Mouse (Mus musculus): ENCODE results near the gene Pdxk.

DNA sequence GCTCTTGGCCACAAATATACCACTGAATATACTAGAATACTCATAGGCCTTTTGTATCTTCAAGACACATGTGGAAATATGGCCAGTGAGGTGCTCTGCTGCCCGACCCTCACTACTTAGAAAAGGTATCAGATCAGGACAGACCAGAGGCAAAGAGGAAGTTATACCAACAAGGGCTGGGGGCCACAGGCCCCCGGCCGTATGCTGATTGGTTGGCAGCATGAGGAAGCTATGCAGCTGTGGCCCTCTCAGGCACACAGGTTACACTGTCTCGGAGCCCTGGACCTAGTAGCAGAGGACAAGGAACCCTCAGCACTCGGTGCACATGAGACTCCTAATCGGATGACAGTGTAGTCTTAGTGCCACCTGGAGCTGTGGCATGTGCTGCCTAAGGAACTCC lies 58.6 kb downstream of the Pdxk start:
- TF ChIP-seq CTCF (IDR thresholded peaks at IDR 0.05; ENCODE audit: borderline replicate concordance, insufficient read depth, low read length) (no peak), POLR2A (IDR thresholded peaks at IDR 0.05; ENCODE audit: low read depth, low read length) (no peak)

Data from embryonic fibroblast, embryonic 13.5 days (primary cell).